Mouse (Mus musculus): ENCODE measurements around the gene Olfr794.

The Olfr794 gene

DNA sequence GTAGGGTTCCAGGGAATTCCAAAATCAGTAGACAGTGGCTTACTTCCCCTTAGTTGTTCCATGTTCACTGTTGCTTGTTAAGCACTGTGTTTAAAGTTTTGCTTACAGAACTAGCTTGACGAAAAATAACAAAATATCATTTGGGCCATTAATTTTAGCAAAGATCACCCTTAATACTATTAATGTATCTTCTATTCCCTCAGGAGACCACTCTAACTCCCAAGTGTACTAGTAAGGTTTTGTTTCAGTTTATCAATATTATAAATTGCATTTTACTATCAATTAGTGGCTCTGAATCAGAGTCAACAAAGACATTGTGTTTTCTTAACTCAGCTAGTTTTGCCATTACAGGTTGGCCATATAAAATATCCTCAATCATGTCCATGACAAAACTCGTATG lies at the start of gene Olfr794:
Olfr794 (plus strand) TSS at position 301 of the 400 bp plus-strand sequence.
- no peak for DNase-seq (ENCODE audit: low spot score in 2 of 2)

DNA sequence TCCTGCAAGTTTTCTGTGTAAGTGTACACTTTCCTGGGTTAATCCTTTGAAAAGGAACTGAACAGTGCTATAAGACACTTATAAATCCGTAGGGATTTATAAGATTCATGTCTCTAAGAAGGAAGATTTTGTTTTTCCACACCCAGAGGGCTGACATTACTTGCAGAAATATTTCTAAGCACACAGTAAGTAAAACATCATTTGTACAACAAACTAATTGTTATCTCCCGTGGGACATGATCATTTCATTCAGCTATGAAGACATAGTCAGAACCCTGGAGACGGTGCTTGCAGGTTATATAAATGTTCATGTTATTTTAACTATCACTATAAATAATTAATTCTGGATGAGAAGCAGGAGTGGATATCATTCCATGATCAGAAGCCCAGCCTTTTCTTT lies 46.0 kb upstream of the Olfr794 start, which contains the start of gene Olfr791:
Olfr791 (plus strand) TSS at position 301 of the 400 bp plus-strand sequence.
- no peak for DNase-seq (ENCODE audit: low spot score in 2 of 2)

DNA sequence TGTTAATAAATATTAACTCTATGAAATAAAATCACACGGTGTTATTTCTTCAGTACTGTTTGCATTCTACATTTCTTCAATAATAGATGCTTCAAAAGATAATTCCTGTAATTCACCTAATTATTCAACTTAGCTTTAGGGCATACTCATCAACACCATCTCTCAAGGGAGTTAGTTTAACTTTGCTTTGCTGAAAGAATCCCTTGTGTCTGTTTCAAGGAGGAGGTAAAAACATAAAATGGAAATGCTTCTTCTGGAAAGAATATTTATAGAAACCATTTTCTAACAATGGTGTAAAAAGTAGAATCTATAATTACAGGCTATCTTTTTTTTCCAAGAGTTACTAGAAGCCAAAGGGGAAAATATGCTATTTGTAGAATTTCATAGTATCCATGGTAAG lies 28.6 kb upstream of the Olfr794 start, which contains the start of gene Olfr792:
Olfr792 (plus strand) TSS at position 301 of the 400 bp plus-strand sequence.
- no peak for DNase-seq (ENCODE audit: low spot score in 2 of 2)

DNA sequence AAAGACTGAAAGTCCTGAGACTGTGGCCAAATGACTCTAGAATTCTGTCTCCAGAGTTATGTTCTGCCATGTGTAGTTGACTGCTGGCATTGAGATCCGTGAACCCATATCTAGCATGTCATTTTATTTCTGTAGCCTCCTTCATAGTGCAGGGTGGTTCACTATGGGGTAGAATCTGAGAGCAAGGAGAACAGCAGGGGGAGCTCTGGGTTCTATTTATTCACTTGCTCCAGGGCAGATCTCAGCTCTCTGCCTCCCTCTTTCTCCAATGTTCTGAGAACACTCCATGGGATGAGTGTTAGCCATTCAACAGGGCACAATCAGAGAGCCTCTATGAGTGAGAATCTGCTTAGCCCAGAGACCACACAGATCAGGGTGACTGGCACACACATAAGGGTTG lies 18.1 kb upstream of the Olfr794 start:
- DNase-seq (ENCODE audit: low spot score in 2 of 2): peak in 1 of 2 experiments; percentile 4

DNA sequence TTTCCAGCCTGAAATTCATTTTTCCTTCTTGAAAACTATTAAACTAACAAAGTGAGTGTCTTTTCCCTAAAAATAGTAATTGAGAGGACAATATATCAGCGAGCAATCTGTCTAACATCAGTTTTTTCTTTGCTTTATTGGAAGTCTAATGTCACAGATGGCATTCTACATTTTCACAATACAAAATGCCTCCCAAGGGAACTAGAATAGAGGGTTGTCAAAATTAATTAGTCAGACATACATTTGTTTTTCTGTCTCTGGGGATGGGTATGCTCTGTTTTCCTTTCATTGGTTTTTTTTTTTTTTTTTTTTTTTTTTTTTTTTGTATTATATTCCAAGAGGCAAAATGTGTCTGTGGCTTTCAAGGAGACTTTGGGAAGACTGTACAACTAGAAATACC lies 9.6 kb downstream of the Olfr794 start:
- no peak for DNase-seq (ENCODE audit: low spot score in 2 of 2)

DNA sequence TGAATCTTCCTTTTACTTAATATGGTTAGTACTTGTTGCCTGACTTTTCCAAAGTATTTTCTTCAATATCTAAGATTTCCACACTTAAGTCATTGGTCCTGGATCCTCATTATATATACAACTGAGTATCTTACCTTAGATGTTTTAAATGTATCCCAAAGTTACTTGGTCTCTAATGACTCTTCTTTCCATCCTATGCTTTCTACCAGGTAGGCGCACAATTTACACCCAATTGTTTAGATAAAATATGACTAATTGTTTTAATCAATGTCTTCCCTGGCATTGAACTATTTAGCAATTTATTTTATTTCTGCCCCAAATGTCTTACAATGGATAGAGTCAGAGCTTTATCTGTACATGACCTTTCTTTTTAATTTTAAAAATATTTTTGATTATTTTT lies 45.0 kb downstream of the Olfr794 start, which contains the start of gene Olfr796:
Olfr796 (minus strand) TSS at position 101 of the 400 bp plus-strand sequence.
- no peak for DNase-seq (ENCODE audit: low spot score in 2 of 2)

DNA sequence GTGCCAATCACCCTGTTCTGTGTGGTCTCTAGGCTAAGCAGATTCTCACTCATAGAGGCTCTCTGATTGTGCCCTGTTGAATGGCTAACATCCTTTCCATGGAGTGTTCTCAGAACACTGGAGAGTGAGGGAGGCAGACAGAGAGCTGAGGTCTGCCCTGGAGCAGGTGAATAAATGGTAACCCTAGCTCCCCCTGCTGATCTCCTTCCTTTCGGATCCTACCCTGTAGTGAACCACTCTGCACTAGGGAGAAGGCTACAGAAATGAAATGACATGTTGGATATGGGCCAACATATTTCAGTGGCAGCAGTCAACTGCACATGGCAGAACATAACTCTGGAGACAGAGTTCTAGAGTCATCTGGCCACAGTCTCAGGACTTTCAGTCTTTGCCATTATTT lies 54.3 kb downstream of the Olfr794 start:
- DNase-seq (ENCODE audit: low spot score in 2 of 2): no peak
